Mouse (Mus musculus) kidney, embryonic 15.5 days (tissue): ENCODE results near the gene Pgpep1l. TPM values are rescaled to one million over a fixed set of nuclear protein-coding genes. Genes with fewer than 3 reads are reported as not detected.
A peak's percentile ranks its signal among the peaks of the same experiment; 100 is the strongest.
"Not testable (repeated sequence)": the region's sequence is repeated elsewhere in the genome, so short reads cannot be mapped to it uniquely, and the experiment has no call there.

Source experiments
- ATAC-seq: fragments of 200-750 bp; cut with Nextera tagmentation; replicated peaks from 2 replicates; pipeline ENCODE4 v1.8.0; 2017; ENCODE audit warnings: moderate TSS enrichment; ENCODE audit not compliant: low FRiP score
- H3K27ac ChIP-seq: fragments of 300-500 bp; sonication (generic); 2 replicates; pipeline ENCODE4 v1.5.1; 2015; ENCODE audit warnings: mild to moderate bottlenecking, inconsistent platforms
- H3K27me3 ChIP-seq: fragments of 300-500 bp; sonication (generic); 2 replicates; pipeline ENCODE4 v1.6.1; 2015; ENCODE audit warnings: inconsistent platforms
- H3K36me3 ChIP-seq: fragments of 300-500 bp; sonication (generic); 2 replicates; pipeline ENCODE4 v1.6.1; 2015; ENCODE audit warnings: inconsistent platforms
- H3K4me1 ChIP-seq: fragments of 300-500 bp; sonication (generic); 2 replicates; pipeline ENCODE4 v1.6.1; 2015; ENCODE audit warnings: inconsistent platforms
- H3K4me2 ChIP-seq: fragments of 300-500 bp; sonication (generic); 2 replicates; pipeline ENCODE4 v1.6.1; 2015; ENCODE audit warnings: moderate library complexity, mild to moderate bottlenecking, inconsistent platforms
- H3K4me3 ChIP-seq: fragments of 300-500 bp; sonication (generic); replicated peaks from 2 replicates; pipeline ENCODE4 v1.5.1; 2015; ENCODE audit warnings: mild to moderate bottlenecking, inconsistent platforms
- H3K9ac ChIP-seq: fragments of 300-500 bp; sonication (generic); 2 replicates; pipeline ENCODE4 v1.6.1; 2015; ENCODE audit warnings: mild to moderate bottlenecking, inconsistent platforms
- H3K9me3 ChIP-seq: fragments of 300-500 bp; sonication (generic); replicated peaks from 2 replicates; pipeline ENCODE4 v1.6.1; 2016; ENCODE audit warnings: inconsistent platforms
- WGBS: fragments of 180-500 bp; shearing (Covaris S2); methylation state at CpG from one replicate; pipeline ENCODE4 v1.1.7; 2015; ENCODE audit warnings: mixed read lengths; 5-methylcytosine and 5-hydroxymethylcytosine counted together
- polyA plus RNA-seq: library from polyadenylated mRNA; unstranded; fragments of >200 nt; fragmentation: Nextera tagmentation; extraction: Ambion mirVana; gene quantifications from 2 replicates; pipeline ENCODE4 v1.2.1, GENCODE M21; 2015

The Pgpep1l gene
- polyA plus RNA-seq, 1 experiment from 2014 or later = 0.17 TPM

DNA sequence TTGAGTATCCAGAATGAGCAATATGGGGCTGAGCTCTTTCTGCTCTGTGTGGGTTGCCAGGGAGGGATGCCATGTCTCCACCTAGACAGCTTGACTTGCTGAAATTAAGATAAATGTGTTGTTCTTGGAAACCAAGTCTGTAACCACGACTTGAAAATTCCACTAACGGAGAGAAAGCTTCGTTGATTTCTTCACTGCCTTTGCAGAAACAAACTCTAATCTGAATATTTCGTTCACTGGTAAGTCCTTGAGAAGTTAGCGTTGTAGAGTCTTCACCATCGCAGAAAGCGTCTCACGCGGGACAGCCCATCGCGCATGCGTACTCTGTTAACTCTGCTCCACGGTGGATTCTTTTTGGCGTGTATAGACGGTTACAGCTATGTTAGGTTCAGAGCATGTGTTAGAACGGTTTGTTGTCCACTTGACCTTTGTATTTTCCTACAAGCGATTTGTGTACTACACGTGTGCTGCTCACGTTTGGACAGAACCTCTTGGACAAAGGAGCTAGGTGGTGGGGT lies 16.4 kb upstream of the Pgpep1l start:
- Histone ChIP-seq H3K36me3 (no peaks in the 10 kb centered on the region), H3K9me3 (no peaks in the 10 kb centered on the region), H3K4me2 (no peak overlapping the region), H3K27me3 (no peaks in the 10 kb centered on the region), H3K4me1 (peaks cover 33% of the 10 kb centered on the region), H3K27ac (no peak overlapping the region), H3K9ac (no peak overlapping the region), H3K4me3 (no peak overlapping the region)
- WGBS = 85% methylated on average over 19 of the region's 19 CpGs
- no peak for ATAC-seq

- H3K9me3 ChIP-seq = no peaks in the 10 kb centered on the region
- H3K36me3 ChIP-seq = no peaks in the 10 kb centered on the region
- peaks cover 30% of the 10 kb centered on the region for H3K4me1 ChIP-seq
- 0 out of 2 replicates have a peak, but pooled peaks cover 3% of the 10 kb centered on the region for H3K27me3 ChIP-seq
- no peak overlapping the region for H3K4me3 ChIP-seq
- H3K27ac ChIP-seq = no peak overlapping the region
- no peak overlapping the region for H3K4me2 ChIP-seq
- WGBS = 90% methylated on average over 7 of the region's 7 CpGs
- no peak for ATAC-seq
- no peak overlapping the region for H3K9ac ChIP-seq
Measured at GRCm38 (mm10) chr7:68279481-68279880, 15.4 kb upstream of the Pgpep1l start.

DNA sequence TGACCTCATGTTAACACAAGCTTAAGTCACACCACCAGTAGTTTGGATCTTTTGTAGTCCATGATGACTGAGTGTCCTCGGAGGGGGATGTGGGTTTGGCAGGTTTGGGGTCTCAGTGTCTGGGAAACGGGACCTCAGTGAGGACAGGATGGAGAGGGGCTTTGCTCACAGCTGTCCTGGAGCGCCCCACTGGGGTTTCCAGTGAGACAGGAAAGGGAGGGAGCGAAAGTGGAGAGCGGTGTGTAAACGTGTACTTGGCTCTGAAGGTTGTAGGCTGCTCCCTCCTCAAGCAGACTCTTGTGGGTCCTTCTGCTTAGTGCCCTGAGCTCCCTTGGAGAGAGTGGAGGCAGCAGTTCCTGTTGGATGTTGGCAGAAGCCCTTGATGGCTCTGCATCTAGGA lies 14.9 kb upstream of the Pgpep1l start:
- no peak for ATAC-seq
- no peak overlapping the region for H3K9ac ChIP-seq
- 62% methylated on average over 6 of the region's 6 CpGs for WGBS

DNA sequence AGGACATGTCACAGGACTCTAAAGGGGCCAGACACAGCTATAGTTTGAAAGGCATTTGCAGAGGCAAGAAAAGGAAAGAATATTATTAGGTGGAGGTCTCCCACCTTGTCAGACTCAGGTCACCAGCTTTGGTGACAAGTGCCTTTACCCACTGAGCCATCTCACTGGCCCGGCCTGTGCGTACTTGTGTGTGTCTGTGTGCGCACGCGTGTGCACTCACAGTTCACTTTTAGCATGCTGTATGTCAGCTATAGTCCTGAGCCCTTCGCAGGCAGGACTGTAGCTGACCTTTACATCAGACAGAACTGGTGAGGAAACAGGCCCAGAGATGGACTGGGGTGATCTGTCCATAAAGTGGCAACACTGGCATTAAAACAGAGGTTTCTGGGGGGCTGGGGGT lies 14.4 kb upstream of the Pgpep1l start:
- no peaks in the 10 kb centered on the region for H3K36me3 ChIP-seq
- WGBS = 93% methylated on average over 6 of the region's 6 CpGs
- no peak overlapping the region for H3K9ac ChIP-seq
- no peak overlapping the region for H3K4me3 ChIP-seq
- H3K9me3 ChIP-seq = no peaks in the 10 kb centered on the region
- ATAC-seq = no peak
- H3K27me3 ChIP-seq = peaks cover 8% of the 10 kb centered on the region; the same call in 1 of the 2 replicates
- H3K4me2 ChIP-seq = no peak overlapping the region
- H3K4me1 ChIP-seq = peaks cover 30% of the 10 kb centered on the region
- no peak overlapping the region for H3K27ac ChIP-seq

More for the DNA sequence above, 14.9 kb upstream of the Pgpep1l start:
- Histone ChIP-seq H3K4me1 (peaks cover 30% of the 10 kb centered on the region), H3K27me3 (peaks cover 3% of the 10 kb centered on the region; the same call in 1 of the 2 replicates), H3K36me3 (no peaks in the 10 kb centered on the region), H3K27ac (no peak overlapping the region), H3K9me3 (no peaks in the 10 kb centered on the region), H3K4me3 (no peak overlapping the region), H3K4me2 (no peak overlapping the region)

GRCm38 (mm10) chr7:68277897-68278270 lies 13.9 kb upstream of the Pgpep1l start:
- H3K27me3 ChIP-seq = peaks cover 8% of the 10 kb centered on the region; the same call in 1 of the 2 replicates
- H3K9ac ChIP-seq = no peak overlapping the region
- no peak overlapping the region for H3K27ac ChIP-seq
- no peak overlapping the region for H3K4me3 ChIP-seq
- no peaks in the 10 kb centered on the region for H3K9me3 ChIP-seq
- no peaks in the 10 kb centered on the region for H3K36me3 ChIP-seq
- WGBS = 72% methylated on average over 4 of the region's 4 CpGs
- peaks cover 29% of the 10 kb centered on the region for H3K4me1 ChIP-seq
- no peak for ATAC-seq
- H3K4me2 ChIP-seq = no peak overlapping the region

GRCm38 (mm10) chr7:68277054-68277896 lies 13.2 kb upstream of the Pgpep1l start:
- Histone ChIP-seq H3K36me3 (no peaks in the 10 kb centered on the region), H3K4me3 (no peak overlapping the region), H3K4me2 (peak overlapping the region; percentile 3; the same call in 1 of the 2 replicates), H3K9ac (no peak overlapping the region), H3K9me3 (no peaks in the 10 kb centered on the region), H3K27ac (peak overlapping the region; percentile 64; the same call in 1 of the 2 replicates), H3K27me3 (peaks cover 8% of the 10 kb centered on the region; the same call in 1 of the 2 replicates), H3K4me1 (peaks cover 25% of the 10 kb centered on the region)
- ATAC-seq = peak; percentile 52
- 30% methylated on average over 11 of the region's 11 CpGs for WGBS

DNA sequence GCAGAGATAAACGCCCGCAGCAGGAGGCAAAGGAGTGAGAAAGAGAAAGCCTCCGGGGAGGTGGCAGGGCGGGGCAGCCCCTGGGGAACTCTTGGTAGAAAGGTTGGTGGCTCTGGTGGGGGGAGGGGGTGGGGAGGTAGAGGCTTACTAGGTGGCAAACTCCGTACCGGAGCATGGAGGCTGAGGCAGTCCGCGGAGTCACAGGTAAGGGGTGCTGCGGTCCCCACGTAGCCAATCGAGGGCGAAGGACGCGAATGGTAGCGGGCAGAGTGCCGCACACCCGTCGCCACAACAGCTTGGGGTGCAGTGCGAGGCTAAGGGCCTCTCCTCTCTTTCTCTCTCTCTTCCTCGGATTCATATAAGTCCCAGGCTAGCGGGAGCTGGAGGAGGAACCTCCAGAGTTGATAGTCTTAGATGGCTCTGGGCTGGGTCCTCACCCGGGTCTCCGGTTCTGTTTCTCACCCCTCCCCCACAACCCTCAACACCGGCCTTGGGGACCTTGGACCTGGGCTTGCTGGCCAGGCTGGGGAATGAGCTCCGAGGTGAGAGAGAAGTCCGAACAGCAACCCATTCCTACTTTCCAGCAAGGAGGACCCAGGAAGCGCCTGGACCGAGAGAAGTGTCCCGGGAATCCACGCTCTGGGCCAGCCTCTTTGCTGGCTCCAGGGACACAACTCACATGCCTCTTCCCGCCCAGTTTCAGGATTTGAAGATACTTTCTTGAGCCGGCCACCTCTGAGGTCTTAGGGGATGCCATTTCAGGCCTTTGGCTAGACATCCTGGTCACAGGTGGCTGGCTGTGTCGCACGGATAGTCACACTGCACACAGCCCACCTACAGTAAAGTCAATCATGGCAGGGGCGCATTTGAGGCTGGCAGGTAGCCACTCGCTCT lies 12.1 kb upstream of the Pgpep1l start:
- H3K9ac ChIP-seq = peak overlapping the region; percentile 41; the same call in 1 of the 2 replicates
- peaks cover 8% of the 10 kb centered on the region; the same call in 1 of the 2 replicates for H3K27me3 ChIP-seq
- peak overlapping the region; percentile 92 for H3K4me2 ChIP-seq
- peak overlapping the region; percentile 46 for H3K4me3 ChIP-seq
- peak; percentile 82 for ATAC-seq
- H3K36me3 ChIP-seq = no peaks in the 10 kb centered on the region
- 0 out of 2 replicates have a peak overlapping the region, but pooled peaks have one; percentile 2 for H3K27ac ChIP-seq
- 5% methylated on average over 36 of the region's 36 CpGs for WGBS
- H3K9me3 ChIP-seq = no peaks in the 10 kb centered on the region
- peaks cover 25% of the 10 kb centered on the region for H3K4me1 ChIP-seq

GRCm38 (mm10) chr7:68275445-68275837 lies 11.4 kb upstream of the Pgpep1l start:
- H3K27me3 ChIP-seq, ATAC-seq, H3K9me3 ChIP-seq, H3K27ac ChIP-seq, H3K36me3 ChIP-seq: not testable (repeated sequence)
- H3K9ac ChIP-seq = 0 out of 2 replicates have a peak overlapping the region, but pooled peaks have one; percentile 41
- H3K4me1 ChIP-seq = peaks cover 25% of the 10 kb centered on the region
- H3K4me2 ChIP-seq = peak overlapping the region; percentile 92
- peak overlapping the region; percentile 46 for H3K4me3 ChIP-seq
- 58% methylated on average over 9 of the region's 9 CpGs for WGBS

DNA sequence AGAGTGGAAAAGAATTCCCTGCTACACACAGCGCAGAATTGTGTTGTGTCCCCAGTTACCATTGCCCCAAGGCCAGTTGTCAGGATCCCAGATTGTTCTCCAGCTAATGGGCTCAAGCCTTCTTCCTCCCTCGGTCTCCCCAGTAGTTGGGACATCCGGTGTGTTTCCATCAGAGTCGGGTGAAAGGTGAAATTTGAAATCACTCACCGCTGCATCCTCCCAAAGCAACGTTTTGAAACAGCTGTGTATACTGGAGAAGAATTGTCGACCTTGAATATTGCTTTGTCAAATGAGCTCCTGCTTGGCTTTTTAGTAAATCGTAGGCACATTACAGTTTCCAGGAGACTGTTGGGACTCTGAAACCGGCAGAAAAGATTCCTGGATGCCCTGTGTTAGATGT lies 10.9 kb upstream of the Pgpep1l start:
- H3K27ac ChIP-seq = no peak overlapping the region
- H3K4me1 ChIP-seq = peaks cover 25% of the 10 kb centered on the region
- no peak for ATAC-seq
- H3K27me3 ChIP-seq = peaks cover 8% of the 10 kb centered on the region; the same call in 1 of the 2 replicates
- H3K9ac ChIP-seq = no peak overlapping the region
- H3K9me3 ChIP-seq = no peaks in the 10 kb centered on the region
- no peak overlapping the region for H3K4me2 ChIP-seq
- WGBS = 64% methylated on average over 9 of the region's 9 CpGs
- no peaks in the 10 kb centered on the region for H3K36me3 ChIP-seq
- H3K4me3 ChIP-seq = no peak overlapping the region

- Histone ChIP-seq H3K27ac (no peak overlapping the region), H3K4me2 (no peak overlapping the region), H3K4me1 (peaks cover 25% of the 10 kb centered on the region), H3K9me3 (no peaks in the 10 kb centered on the region), H3K36me3 (no peaks in the 10 kb centered on the region), H3K4me3 (no peak overlapping the region), H3K27me3 (peaks cover 8% of the 10 kb centered on the region; the same call in 1 of the 2 replicates), H3K9ac (no peak overlapping the region)
- WGBS = 76% methylated on average over 2 of the region's 2 CpGs
- ATAC-seq = no peak
Measured at GRCm38 (mm10) chr7:68274218-68274617, 10.2 kb upstream of the Pgpep1l start.

- Histone ChIP-seq H3K4me1 (peaks cover 25% of the 10 kb centered on the region), H3K36me3 (no peaks in the 10 kb centered on the region), H3K4me2 (no peak within 1 kb of the TSS), H3K27ac (no peak within 1 kb of the TSS), H3K4me3 (no peak within 1 kb of the TSS), H3K9me3 (no peaks in the 10 kb centered on the region), H3K27me3 (peaks cover 8% of the 10 kb centered on the region; the same call in 1 of the 2 replicates), H3K9ac (no peak within 1 kb of the TSS)
- ATAC-seq = no peak
Measured at GRCm38 (mm10) chr7:68273515-68273914, 9.5 kb upstream of the Pgpep1l start, which contains the start of gene Fam169b. TSS of gene Fam169b (plus strand) at chr7:68273839.
